Mouse (Mus musculus) E14TG2a.4 (cell line): ENCODE results near the gene Limk2.

Experiments used
- CTCF ChIP-seq: conservative IDR thresholded peaks from 2 replicates; pipeline ENCODE4 v1.5.1; 2014; ENCODE audit warnings: low read length
- POU5F1 ChIP-seq: IDR thresholded peaks from 2 replicates; pipeline ENCODE4 v1.6.1; 2014; ENCODE audit warnings: low read length, borderline replicate concordance

DNA sequence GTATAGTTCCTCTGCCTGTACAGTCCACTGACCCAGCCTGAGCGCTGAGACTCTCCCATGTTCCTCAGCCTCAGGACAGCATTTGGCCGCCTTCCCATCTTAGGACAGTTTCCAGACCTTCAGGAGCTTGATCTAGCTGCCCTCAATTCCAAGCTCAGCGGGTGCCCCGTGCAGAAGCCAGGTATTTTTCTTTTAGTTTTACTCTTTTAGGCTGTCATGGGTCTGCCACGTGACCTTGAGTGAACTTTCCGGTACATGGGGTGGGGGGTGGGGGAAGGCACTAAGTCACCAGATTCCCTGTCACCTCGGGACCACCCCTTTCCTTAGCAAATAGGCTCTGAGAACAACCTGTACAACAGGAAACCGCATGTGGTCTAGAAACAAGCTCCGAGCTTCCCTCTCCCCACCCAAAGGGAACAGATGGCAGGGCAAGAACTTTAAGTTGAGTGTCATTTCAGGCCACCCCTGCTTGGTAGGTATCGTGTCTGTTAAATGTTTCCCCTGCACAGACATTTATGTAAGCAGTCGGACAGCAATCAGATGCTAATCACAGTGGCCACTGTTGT, 73.3 kb downstream of the Limk2 start:
- TF ChIP-seq CTCF (no peak), POU5F1 (no peak)
